In the genomic region with DNA sequence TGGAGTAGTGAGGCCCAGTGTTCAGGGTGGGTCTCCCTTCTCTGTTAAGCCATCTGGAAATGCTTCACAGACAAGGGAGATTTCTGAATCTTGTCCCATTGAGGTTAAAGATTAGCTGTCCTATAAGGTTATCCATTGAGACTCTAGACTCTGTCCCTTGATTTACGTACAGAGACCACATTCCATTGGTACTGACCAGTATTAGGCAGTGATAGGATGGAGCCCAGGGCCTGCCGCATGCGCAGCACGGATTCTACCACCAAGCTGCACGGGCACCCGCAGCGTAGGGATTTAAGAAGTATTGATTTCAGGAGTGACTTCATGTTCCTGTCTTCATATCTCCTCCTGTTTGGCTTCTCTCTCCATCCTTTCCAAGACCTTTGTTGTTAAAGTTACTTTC, we compare ENCODE assay signal across 23 mouse cellular contexts.
"Had no signal": no experiment of that assay in that cellular context is flagged by ENCODE, and none has a peak within 500 bp of the region (broad histone marks: within the 10 kb centered on the region; RNA-seq: fewer than 3 reads in every experiment).

No protein-coding gene starts in this region.

- H3K4me1 ChIP-seq: heart, embryonic 13.5 days; heart, embryonic 15.5 days; liver, embryonic 12.5 days had no signal

- H3K27ac ChIP-seq: heart, embryonic 13.5 days; heart, embryonic 15.5 days; hindbrain, embryonic 14.5 days; kidney, embryonic 15.5 days; layer of hippocampus, adult 2 months; left cerebral cortex, adult 2 months; limb, embryonic 13.5 days; limb, embryonic 15.5 days; liver, embryonic 12.5 days; liver, embryonic 14.5 days had no signal

- H3K9me3 ChIP-seq: heart, embryonic 13.5 days; heart, embryonic 15.5 days; kidney, embryonic 15.5 days; limb, embryonic 13.5 days; limb, embryonic 15.5 days; liver, embryonic 12.5 days had no signal

- H3K9ac ChIP-seq: forebrain, postnatal 0 days; heart, embryonic 13.5 days; heart, embryonic 15.5 days; hindbrain, embryonic 14.5 days; kidney, embryonic 15.5 days; limb, embryonic 13.5 days; limb, embryonic 15.5 days; liver, embryonic 12.5 days; liver, embryonic 14.5 days had no signal

- ATAC-seq: forebrain, postnatal 0 days; hindbrain, embryonic 16.5 days; inflammation-experienced regulatory T-cells, adult 6 months; intestine, postnatal 0 days; liver, embryonic 12.5 days had no signal

- H3K4me3 ChIP-seq: heart, embryonic 13.5 days; heart, embryonic 15.5 days; kidney, embryonic 15.5 days; layer of hippocampus, adult 2 months; left cerebral cortex, adult 2 months; limb, embryonic 13.5 days; limb, embryonic 15.5 days; liver, embryonic 12.5 days had no signal

- H3K36me3 ChIP-seq: heart, embryonic 15.5 days; liver, embryonic 12.5 days had no signal

- H3K4me2 ChIP-seq: heart, embryonic 11.5 days; heart, embryonic 13.5 days; heart, embryonic 15.5 days; hindbrain, embryonic 14.5 days; kidney, embryonic 15.5 days; limb, embryonic 13.5 days; limb, embryonic 15.5 days; liver, embryonic 12.5 days had no signal

- DNase-seq: forebrain, postnatal 0 days; gastrocnemius, postnatal 14 days; gastrocnemius, postnatal 36 days; heart, adult 18-20 months; heart, postnatal 36 days; kidney, adult 18-20 months; kidney, adult 8-10 months; kidney, postnatal 25 days; kidney, postnatal 4 days had no signal

- H3K27me3 ChIP-seq: heart, embryonic 13.5 days; heart, embryonic 15.5 days; kidney, embryonic 15.5 days; limb, embryonic 13.5 days; limb, embryonic 15.5 days; liver, embryonic 12.5 days had no signal
